Mouse (Mus musculus): ENCODE results near the gene Ctbp2. TPM values are rescaled to one million over a fixed set of nuclear protein-coding genes. Genes with fewer than 3 reads are reported as not detected.

Ctbp2 gene
- polyA plus RNA-seq, 1 experiment from 2014 or later = 74.0 TPM

- no peaks in the 10 kb centered on the region for H3K4me1 ChIP-seq
- 92% methylated on average over 4 of the region's 4 CpGs for WGBS
- no peaks in the 10 kb centered on the region for H3K27me3 ChIP-seq
- no peaks in the 10 kb centered on the region for H3K36me3 ChIP-seq
- no peak overlapping the region for H3K27ac ChIP-seq
- H3K4me3 ChIP-seq = no peak overlapping the region
- H3K9ac ChIP-seq = no peak overlapping the region
- no peak overlapping the region for H3K4me2 ChIP-seq (replicated peaks)
- H3K9me3 ChIP-seq = no peaks in the 10 kb centered on the region
- no peak for ATAC-seq (ENCODE audit: low FRiP score, low read depth)
These were observed 174.2 kb downstream of the Ctbp2 start for GRCm38 (mm10) chr7:132949968-132950367.

- Histone ChIP-seq H3K9me3 (no peaks in the 10 kb centered on the region), H3K36me3 (no peaks in the 10 kb centered on the region), H3K4me1 (peaks cover 7% of the 10 kb centered on the region), H3K9ac (no peak overlapping the region), H3K4me2 (replicated peaks) (no peak overlapping the region), H3K27me3 (no peaks in the 10 kb centered on the region), H3K27ac (no peak overlapping the region), H3K4me3 (no peak overlapping the region)
- WGBS = 80% methylated on average over 2 of the region's 2 CpGs
- ATAC-seq (ENCODE audit: low FRiP score, low read depth) = no peak
These were observed 183.6 kb downstream of the Ctbp2 start for GRCm38 (mm10) chr7:132940569-132940968.

GRCm38 (mm10) chr7:132939118-132939517 lies 185.0 kb downstream of the Ctbp2 start:
- Histone ChIP-seq H3K4me2 (replicated peaks) (no peak overlapping the region), H3K9ac (no peak overlapping the region), H3K36me3 (no peaks in the 10 kb centered on the region), H3K27ac (no peak overlapping the region), H3K4me1 (peaks cover 7% of the 10 kb centered on the region), H3K27me3 (no peaks in the 10 kb centered on the region), H3K4me3 (no peak overlapping the region), H3K9me3 (no peaks in the 10 kb centered on the region)
- WGBS = 86% methylated on average over 2 of the region's 2 CpGs
- ATAC-seq (ENCODE audit: low FRiP score, low read depth) = no peak

Other genes starting within 250 kb of the Ctbp2 start
- gene Zranb1, start 193.2 kb downstream of the Ctbp2 start, polyA plus RNA-seq (2015; fragmentation: Nextera tagmentation; extraction: Ambion mirVana) = 14.9 and 15.7 TPM in 2 replicates
- 123 TPM in 2 replicates for gene Fgfr2, start 1.0 kb downstream of the Ctbp2 start, polyA plus RNA-seq (2015; fragmentation: Nextera tagmentation; extraction: Ambion mirVana)